Mouse (Mus musculus): Measurements from ENCODE around the gene Asb7. TPM values are rescaled to one million over a fixed set of nuclear protein-coding genes. Genes with fewer than 3 reads are reported as not detected.

Asb7 gene
- polyA plus RNA-seq, 1 experiment from 2014 or later = 8.4 TPM

- no peak for ATAC-seq (replicated peaks; ENCODE audit: insufficient number of reproducible peaks, insufficient read depth, low FRiP score, low read depth)
- Histone ChIP-seq H3K4me3 (no peak overlapping the region), H3K36me3 (peaks cover 33% of the 10 kb centered on the region), H3K27ac (no peak overlapping the region), H3K9me3 (replicated peaks) (no peaks in the 10 kb centered on the region), H3K27me3 (no peaks in the 10 kb centered on the region), H3K4me2 (no peak overlapping the region), H3K9ac (no peak overlapping the region), H3K4me1 (replicated peaks) (no peaks in the 10 kb centered on the region)
- 87% methylated on average over 9 of the region's 9 CpGs for WGBS
Observed at GRCm38 (mm10) chr7:66655471-66655870, 33.9 kb downstream of the Asb7 start.

GRCm38 (mm10) chr7:66653596-66653995 lies 35.8 kb downstream of the Asb7 start:
- WGBS = 92% methylated on average over 9 of the region's 9 CpGs
- H3K9ac ChIP-seq = no peak overlapping the region
- no peak overlapping the region for H3K27ac ChIP-seq
- no peaks in the 10 kb centered on the region for H3K9me3 ChIP-seq (replicated peaks)
- peaks cover 18% of the 10 kb centered on the region for H3K36me3 ChIP-seq
- H3K4me3 ChIP-seq = no peak overlapping the region
- no peaks in the 10 kb centered on the region for H3K4me1 ChIP-seq (replicated peaks)
- no peak overlapping the region for H3K4me2 ChIP-seq
- no peaks in the 10 kb centered on the region for H3K27me3 ChIP-seq
- ATAC-seq (replicated peaks; ENCODE audit: insufficient number of reproducible peaks, insufficient read depth, low FRiP score, low read depth) = no peak

DNA sequence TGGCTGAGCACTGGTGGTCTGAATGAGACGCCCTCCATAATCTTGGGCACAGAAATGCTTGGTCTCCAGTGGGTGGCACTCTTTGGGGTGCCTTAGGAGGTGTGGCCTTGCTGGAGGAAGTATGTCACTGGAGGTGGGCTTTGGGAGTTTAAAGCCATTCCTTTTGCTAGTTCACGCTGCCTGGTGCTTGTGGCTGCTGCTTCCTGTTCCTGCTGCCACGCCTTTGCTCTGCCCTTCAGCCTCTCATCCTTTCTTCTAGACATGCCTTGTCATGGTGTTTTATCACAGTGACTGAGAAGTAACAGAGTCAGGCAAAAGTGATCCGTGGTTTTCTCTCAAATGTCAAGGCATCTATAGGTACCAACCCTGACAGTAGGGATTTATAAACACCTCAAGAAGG lies 37.2 kb downstream of the Asb7 start:
- 79% methylated on average over 4 of the region's 4 CpGs for WGBS
- Histone ChIP-seq H3K4me3 (no peak overlapping the region), H3K9ac (no peak overlapping the region), H3K9me3 (replicated peaks) (no peaks in the 10 kb centered on the region), H3K27ac (no peak overlapping the region), H3K4me2 (no peak overlapping the region), H3K36me3 (peaks cover 14% of the 10 kb centered on the region), H3K4me1 (replicated peaks) (no peaks in the 10 kb centered on the region), H3K27me3 (no peaks in the 10 kb centered on the region)
- no peak for ATAC-seq (replicated peaks; ENCODE audit: insufficient number of reproducible peaks, insufficient read depth, low FRiP score, low read depth)

DNA sequence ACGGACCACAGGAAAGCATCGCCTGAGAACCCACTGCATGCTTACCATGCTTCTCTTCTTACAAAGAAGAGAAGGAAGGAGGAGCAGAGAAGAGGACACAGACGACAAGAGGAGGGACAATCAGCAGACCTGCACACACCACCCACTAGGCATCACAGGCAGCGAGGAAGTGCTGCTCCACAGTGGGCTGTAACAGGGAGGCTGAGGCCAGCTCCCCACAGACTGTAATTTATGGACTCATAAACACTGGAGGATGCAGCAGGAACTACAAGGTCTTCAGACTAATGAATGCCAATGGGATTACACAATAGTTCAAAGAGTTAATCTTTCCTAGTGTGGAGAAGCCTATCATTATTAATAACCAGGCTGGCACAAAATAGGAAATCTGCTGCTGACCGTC lies 38.5 kb downstream of the Asb7 start:
- 81% methylated on average over 5 of the region's 5 CpGs for WGBS
- Histone ChIP-seq H3K9ac (no peak overlapping the region), H3K4me1 (replicated peaks) (no peaks in the 10 kb centered on the region), H3K27me3 (no peaks in the 10 kb centered on the region), H3K4me3 (no peak overlapping the region), H3K36me3 (peaks cover 25% of the 10 kb centered on the region), H3K9me3 (replicated peaks) (no peaks in the 10 kb centered on the region), H3K27ac (no peak overlapping the region), H3K4me2 (no peak overlapping the region)
- ATAC-seq (replicated peaks; ENCODE audit: insufficient number of reproducible peaks, insufficient read depth, low FRiP score, low read depth) = no peak

GRCm38 (mm10) chr7:66649181-66649580 lies 40.2 kb downstream of the Asb7 start:
- no peak overlapping the region for H3K9ac ChIP-seq
- no peaks in the 10 kb centered on the region for H3K27me3 ChIP-seq
- no peaks in the 10 kb centered on the region for H3K4me1 ChIP-seq (replicated peaks)
- H3K4me3 ChIP-seq = no peak overlapping the region
- peaks cover 14% of the 10 kb centered on the region; the same call in 1 of the 2 replicates for H3K36me3 ChIP-seq
- no peak overlapping the region for H3K27ac ChIP-seq
- no peak for ATAC-seq (replicated peaks; ENCODE audit: insufficient number of reproducible peaks, insufficient read depth, low FRiP score, low read depth)
- H3K9me3 ChIP-seq (replicated peaks) = no peaks in the 10 kb centered on the region
- no peak overlapping the region for H3K4me2 ChIP-seq
- WGBS = 88% methylated on average over 2 of the region's 2 CpGs

DNA sequence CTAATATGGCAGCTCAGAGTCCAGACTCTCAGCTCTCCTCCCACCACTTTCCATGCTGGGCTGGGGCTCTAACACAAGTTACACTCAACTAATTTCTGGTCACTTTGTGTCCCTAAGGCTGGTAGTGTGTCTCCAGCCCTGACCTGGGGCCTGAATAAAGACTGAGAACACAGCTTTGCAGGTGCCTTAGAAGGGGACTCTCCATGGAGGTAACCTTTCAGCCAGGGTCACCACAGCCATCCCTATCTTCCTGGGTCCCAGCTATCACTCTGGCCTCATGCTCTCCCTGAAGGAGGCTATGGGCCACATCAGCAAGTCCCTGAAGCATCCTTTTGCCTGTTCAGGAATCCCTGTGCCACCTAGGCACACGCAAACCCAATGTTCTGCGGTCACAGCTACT lies 43.7 kb downstream of the Asb7 start:
- H3K27me3 ChIP-seq = no peaks in the 10 kb centered on the region
- H3K27ac ChIP-seq = no peak overlapping the region
- ATAC-seq (replicated peaks; ENCODE audit: insufficient number of reproducible peaks, insufficient read depth, low FRiP score, low read depth) = no peak
- no peaks in the 10 kb centered on the region for H3K9me3 ChIP-seq (replicated peaks)
- no peaks in the 10 kb centered on the region for H3K4me1 ChIP-seq (replicated peaks)
- H3K36me3 ChIP-seq = peaks cover 17% of the 10 kb centered on the region
- H3K4me2 ChIP-seq = no peak overlapping the region
- WGBS = 96% methylated on average over 2 of the region's 2 CpGs
- no peak overlapping the region for H3K4me3 ChIP-seq
- H3K9ac ChIP-seq = no peak overlapping the region

DNA sequence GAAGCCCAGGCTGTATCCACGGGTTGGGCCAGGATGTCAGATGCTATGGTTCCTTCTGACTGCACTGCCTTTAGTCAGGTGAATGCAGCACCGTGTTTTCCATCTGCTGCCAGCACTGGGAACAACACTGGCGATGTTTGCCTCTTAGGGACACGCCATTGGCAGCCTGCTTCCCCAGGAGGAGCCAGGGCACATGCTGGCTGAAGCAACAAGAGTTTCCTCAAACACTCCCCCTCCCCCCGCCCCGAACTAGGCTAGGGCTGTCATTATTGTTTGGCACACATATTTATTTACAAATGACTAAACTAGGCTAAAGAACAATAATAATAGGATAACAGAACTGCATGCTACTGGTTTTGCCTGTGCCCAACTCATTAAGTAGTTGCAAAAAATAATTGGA lies 56.0 kb downstream of the Asb7 start:
- Histone ChIP-seq H3K4me3 (no peak overlapping the region), H3K27me3 (no peaks in the 10 kb centered on the region), H3K9me3 (replicated peaks) (no peaks in the 10 kb centered on the region), H3K36me3 (no peaks in the 10 kb centered on the region), H3K9ac (no peak overlapping the region), H3K4me2 (no peak overlapping the region), H3K4me1 (replicated peaks) (no peaks in the 10 kb centered on the region), H3K27ac (no peak overlapping the region)
- no peak for ATAC-seq (replicated peaks; ENCODE audit: insufficient number of reproducible peaks, insufficient read depth, low FRiP score, low read depth)
- WGBS = 71% methylated on average over 6 of the region's 6 CpGs

DNA sequence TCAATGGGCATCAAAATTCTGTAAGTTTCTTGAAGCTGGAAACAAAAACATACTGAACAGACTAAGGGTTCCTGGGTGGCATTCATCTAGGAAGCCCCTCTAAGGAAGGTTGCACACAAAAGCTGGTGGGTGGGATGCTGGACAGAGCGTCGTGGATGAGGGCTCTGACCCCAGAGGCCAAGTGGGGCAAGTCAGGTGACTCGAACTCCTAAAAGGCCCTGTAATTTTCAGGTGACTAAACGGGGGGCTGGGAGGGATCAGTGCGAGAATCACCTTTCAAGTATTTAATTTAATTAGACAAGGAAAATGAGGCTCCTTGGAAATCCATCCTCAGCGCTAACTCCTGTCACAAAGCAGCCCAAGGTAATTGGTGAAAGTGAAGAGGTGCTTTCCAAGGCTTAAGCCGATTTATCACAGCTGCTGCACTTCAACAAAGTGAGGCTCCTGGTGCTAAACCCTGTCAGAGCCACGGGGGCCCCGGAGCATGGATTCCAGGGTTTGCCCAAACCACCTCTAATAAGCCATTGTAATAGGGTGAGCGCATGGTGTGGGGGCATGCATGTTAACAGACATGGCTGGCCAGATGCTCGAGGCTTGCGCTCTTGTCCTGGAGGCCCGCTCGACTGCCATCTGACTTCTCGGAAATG lies 59.1 kb downstream of the Asb7 start:
- Histone ChIP-seq H3K27me3 (no peaks in the 10 kb centered on the region), H3K9me3 (replicated peaks) (no peaks in the 10 kb centered on the region), H3K36me3 (no peaks in the 10 kb centered on the region), H3K4me1 (replicated peaks) (no peaks in the 10 kb centered on the region), H3K27ac (no peak overlapping the region), H3K4me3 (no peak overlapping the region), H3K9ac (no peak overlapping the region), H3K4me2 (no peak overlapping the region)
- WGBS = 71% methylated on average over 15 of the region's 15 CpGs
- no peak for ATAC-seq (replicated peaks; ENCODE audit: insufficient number of reproducible peaks, insufficient read depth, low FRiP score, low read depth)

GRCm38 (mm10) chr7:66629419-66629818 lies 60.0 kb downstream of the Asb7 start:
- WGBS = 75% methylated on average over 4 of the region's 4 CpGs
- no peak overlapping the region for H3K4me2 ChIP-seq
- no peak overlapping the region for H3K27ac ChIP-seq
- H3K9me3 ChIP-seq (replicated peaks) = no peaks in the 10 kb centered on the region
- no peaks in the 10 kb centered on the region for H3K4me1 ChIP-seq (replicated peaks)
- no peak for ATAC-seq (replicated peaks; ENCODE audit: insufficient number of reproducible peaks, insufficient read depth, low FRiP score, low read depth)
- H3K27me3 ChIP-seq = no peaks in the 10 kb centered on the region
- H3K9ac ChIP-seq = no peak overlapping the region
- H3K36me3 ChIP-seq = no peaks in the 10 kb centered on the region
- H3K4me3 ChIP-seq = no peak overlapping the region

DNA sequence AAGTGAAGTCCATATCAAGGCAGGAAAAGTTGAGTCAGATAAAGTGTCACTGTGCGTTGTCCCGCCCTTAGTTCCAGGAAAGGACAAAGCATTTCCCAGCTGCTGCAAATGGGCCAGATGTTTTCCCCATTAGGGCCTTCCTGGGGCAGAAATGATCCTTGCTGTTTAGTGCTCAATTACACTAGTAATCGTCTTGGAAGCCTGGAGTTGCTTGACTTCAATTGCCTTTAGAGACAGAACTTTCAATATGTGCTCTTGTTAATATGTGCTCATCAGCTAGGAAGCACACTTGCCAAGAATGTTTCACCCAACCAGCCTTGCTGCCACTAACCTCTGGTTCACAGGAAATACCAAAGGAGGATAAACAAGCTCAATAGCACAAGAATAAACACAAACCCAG lies 66.0 kb downstream of the Asb7 start:
- Histone ChIP-seq H3K4me3 (no peak overlapping the region), H3K9me3 (replicated peaks) (no peaks in the 10 kb centered on the region), H3K4me2 (no peak overlapping the region), H3K4me1 (replicated peaks) (0 out of 2 replicates have a peak, but pooled peaks cover 3% of the 10 kb centered on the region), H3K27ac (0 out of 2 replicates have a peak overlapping the region, but pooled peaks have one; percentile 16), H3K27me3 (no peaks in the 10 kb centered on the region), H3K36me3 (no peaks in the 10 kb centered on the region), H3K9ac (no peak overlapping the region)
- 46% methylated on average over 3 of the region's 3 CpGs for WGBS
- ATAC-seq (replicated peaks; ENCODE audit: insufficient number of reproducible peaks, insufficient read depth, low FRiP score, low read depth) = no peak

GRCm38 (mm10) chr7:66601846-66602245 lies 87.5 kb downstream of the Asb7 start:
- Histone ChIP-seq H3K27ac (no peak overlapping the region), H3K27me3 (no peaks in the 10 kb centered on the region), H3K36me3 (no peaks in the 10 kb centered on the region), H3K9ac (no peak overlapping the region), H3K9me3 (replicated peaks) (no peaks in the 10 kb centered on the region), H3K4me1 (replicated peaks) (0 out of 2 replicates have a peak, but pooled peaks cover 2% of the 10 kb centered on the region), H3K4me2 (no peak overlapping the region), H3K4me3 (no peak overlapping the region)
- ATAC-seq (replicated peaks; ENCODE audit: insufficient number of reproducible peaks, insufficient read depth, low FRiP score, low read depth) = no peak
